Mouse (Mus musculus) layer of hippocampus, adult 18-20 months (tissue): ENCODE measurements around the gene Rnf185. TPM values are rescaled to one million over a fixed set of nuclear protein-coding genes. Genes with fewer than 3 reads are reported as not detected.

Experiments
- DNase-seq, 2 experiments: peaks; one replicate each; pipeline ENCODE4 v3.0.0; 2022; ENCODE audit warnings: low spot score in 2 of 2
- total RNA-seq, 2 experiments: library from RNA; stranded (reverse); gene quantifications; 2 replicates each; pipeline ENCODE4 v1.2.3; 2021

Rnf185 gene
- total RNA-seq, 2 experiments from 2014 or later: 30.2 to 32.2 TPM

DNA sequence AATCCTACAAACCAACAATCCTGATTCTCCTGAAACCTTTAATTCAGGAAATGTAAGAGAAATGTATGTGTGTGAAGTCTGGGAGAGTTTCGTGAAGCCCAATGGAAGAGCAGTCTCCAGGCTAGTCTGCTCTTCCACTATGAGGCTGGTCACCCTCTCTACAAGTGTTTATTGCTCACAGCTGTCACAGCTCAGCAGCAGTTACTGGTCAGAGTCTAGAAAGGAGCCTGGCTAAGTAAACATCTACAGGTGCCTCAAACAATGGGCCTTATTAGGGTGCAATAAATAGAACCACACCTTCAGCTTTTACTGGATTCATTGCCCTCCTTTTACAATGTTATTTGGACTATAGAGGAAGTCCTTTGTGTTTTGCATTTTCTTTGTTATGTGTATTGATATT lies 53.8 kb downstream of the Rnf185 start:
- no peak for DNase-seq

- DNase-seq: peak; percentile 16 to 51
Observed at GRCm38 (mm10) chr11:3396562-3396961, 55.6 kb downstream of the Rnf185 start.

DNA sequence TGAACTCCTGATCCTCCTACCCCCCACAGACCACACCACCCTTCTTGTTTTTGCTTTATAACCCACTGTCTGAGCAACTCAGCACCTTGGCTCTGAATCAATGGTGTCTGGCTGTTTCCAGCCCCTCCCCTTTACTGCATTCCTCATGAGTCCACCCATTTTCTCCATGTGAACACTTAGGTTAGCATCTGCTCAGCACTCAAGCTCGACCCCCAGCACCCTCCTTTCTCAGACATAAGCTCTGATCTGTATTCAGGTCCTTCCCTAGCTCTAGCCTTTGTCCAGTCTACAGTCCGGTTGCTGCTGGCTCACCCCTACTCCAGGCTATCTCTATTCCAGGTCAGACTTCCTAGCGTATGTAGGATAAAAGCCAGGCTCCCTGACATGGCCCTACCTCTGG lies 56.1 kb downstream of the Rnf185 start:
- no peak for DNase-seq

GRCm38 (mm10) chr11:3394520-3394919 lies 57.6 kb downstream of the Rnf185 start:
- DNase-seq: no peak

DNA sequence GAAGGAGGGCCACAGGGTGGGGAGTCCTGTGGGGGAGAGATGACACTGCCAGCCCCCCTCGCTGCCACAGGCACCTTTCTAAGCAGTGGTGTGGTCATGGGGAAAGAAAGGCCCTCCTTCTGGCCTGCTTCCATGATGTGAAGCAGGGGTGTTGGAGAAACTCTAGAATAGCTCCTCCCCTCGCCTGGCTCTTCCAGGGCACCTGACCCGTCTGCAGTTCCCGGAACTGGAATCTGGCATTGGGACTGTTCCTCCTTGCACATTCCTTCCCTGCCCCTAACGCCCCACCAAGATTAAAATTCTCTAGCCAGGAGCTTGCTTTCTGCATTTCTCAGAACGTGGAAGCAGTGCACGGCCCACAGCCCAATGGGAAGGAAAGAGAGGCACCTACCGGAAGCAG lies 59.6 kb downstream of the Rnf185 start:
- DNase-seq: no peak

GRCm38 (mm10) chr11:3390789-3391188 lies 61.4 kb downstream of the Rnf185 start:
- no peak for DNase-seq

- DNase-seq: no peak
Observed at GRCm38 (mm10) chr11:3389996-3390395, 62.2 kb downstream of the Rnf185 start.

DNA sequence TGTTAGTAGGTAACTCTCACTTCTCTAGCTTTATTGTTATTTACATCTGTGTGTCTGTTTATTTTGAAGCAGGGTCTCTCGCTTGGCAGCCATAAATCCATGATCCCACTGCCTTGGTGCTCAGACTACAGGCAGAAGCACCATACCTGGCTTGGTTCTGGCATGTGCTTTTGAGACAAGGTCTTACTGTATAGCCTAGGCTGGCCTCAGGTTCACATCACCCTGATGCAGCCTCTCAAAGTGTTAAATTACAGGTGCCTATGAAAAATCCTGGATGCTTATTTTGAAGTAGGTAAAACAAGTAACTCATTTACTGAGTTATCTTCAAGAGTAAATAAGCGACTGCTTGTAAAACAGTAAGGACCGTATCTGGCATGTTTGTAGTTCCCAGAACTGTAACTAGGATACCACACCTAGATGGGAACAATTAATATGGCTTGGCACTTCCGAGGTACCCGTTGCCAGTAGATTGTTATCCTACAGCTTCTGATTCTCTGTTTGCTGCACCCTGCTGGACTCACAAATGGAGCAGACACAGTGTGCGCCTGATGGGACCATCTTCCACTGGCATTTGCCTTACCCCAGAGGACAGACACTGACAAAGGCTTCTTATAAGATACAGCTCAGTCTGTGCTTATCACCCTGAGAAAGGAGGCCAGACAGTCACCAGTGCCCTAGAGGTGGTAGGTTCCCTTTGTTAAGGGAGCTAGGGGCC lies 64.5 kb downstream of the Rnf185 start:
- no peak for DNase-seq

- DNase-seq: peak; percentile 80 to 93
Observed at GRCm38 (mm10) chr11:3386941-3387368, 65.2 kb downstream of the Rnf185 start.

GRCm38 (mm10) chr11:3382602-3383594 lies 69.3 kb downstream of the Rnf185 start:
- no peak for DNase-seq

GRCm38 (mm10) chr11:3381148-3381814 lies 70.9 kb downstream of the Rnf185 start:
- no peak for DNase-seq

- no peak for DNase-seq
Observed at GRCm38 (mm10) chr11:3379427-3379826, 72.7 kb downstream of the Rnf185 start.

- DNase-seq: no peak
Observed at GRCm38 (mm10) chr11:3374741-3375140, 77.4 kb downstream of the Rnf185 start.

DNA sequence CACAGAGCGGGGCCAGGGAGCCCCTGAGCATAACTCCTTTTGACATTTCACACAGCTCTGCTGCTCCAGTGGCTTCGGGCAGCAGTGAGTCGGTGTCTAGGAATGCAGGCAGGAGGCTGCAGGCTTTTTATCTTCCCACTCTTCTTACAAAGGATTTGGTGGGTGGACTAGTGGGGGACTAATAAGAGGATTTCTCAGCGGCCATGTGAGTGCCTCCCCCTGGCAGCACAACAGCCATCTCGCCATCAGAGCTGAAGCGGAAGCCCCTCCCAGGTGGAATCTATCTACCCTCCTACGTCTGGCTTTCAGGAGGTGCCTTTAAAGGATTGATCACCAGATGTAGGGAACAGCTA lies 77.9 kb downstream of the Rnf185 start:
- no peak for DNase-seq

- peak; percentile 14 to 26 for DNase-seq
Observed at GRCm38 (mm10) chr11:3373591-3374292, 78.4 kb downstream of the Rnf185 start.

GRCm38 (mm10) chr11:3371599-3372295 lies 80.4 kb downstream of the Rnf185 start:
- DNase-seq: no peak

DNA sequence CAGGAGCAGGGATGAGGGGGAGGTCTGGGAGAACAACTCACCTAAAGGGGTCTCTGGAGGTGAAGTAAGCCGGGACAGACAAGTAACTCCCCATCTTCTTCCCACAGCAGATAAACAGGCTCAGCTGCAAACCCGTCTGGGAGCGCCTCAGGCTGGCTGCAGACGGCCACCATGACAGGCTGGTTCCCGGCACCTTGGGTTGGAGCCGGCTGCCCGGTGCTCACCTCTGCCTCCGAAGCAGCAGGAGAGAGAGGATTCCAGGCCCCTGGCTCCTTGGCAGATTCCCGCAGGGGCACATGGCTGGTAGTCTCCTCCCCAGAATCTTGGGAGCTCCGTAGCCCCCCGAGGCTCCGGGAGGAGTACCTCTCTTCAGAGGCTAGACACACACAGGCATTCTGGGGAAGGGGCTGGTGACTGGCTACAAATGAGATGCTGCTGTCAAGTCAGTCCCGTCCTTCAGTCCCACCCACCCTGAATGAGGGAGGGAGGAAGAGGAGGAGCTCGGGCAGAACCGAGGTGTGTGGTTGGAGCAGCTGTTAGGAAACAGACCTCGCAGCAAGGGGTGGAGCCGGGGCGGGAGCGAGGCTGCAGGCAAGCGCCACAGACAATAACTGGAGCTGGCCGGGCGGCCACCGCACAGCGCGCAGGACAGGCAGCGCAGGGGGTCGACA lies 81.1 kb downstream of the Rnf185 start:
- peak; percentile 83 to 86 for DNase-seq

DNA sequence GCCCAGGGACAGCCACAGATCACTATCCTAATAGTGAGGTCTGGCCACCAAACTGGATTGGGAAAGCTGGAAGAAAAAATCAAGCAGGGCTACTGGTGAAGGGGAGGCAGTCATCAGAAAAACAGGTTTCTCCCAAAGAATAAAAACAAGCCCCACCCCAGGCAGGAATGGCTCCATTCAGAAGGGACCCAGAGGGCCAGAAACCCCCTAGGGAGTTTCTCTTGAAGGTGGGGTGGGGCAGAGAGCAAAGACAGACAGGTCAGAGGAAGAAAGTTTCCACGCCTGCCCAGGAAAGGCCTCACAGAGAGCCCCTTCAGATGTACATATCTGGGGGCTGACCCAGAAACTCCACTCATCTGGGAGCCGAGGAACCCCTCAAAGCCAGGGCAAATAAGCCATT lies 82.0 kb downstream of the Rnf185 start:
- no peak for DNase-seq

GRCm38 (mm10) chr11:3369449-3369848 lies 82.7 kb downstream of the Rnf185 start:
- no peak for DNase-seq

GRCm38 (mm10) chr11:3368983-3369382 lies 83.2 kb downstream of the Rnf185 start:
- no peak for DNase-seq
